Mouse (Mus musculus): ENCODE results near the gene Cep152.

Gene Cep152

DNA sequence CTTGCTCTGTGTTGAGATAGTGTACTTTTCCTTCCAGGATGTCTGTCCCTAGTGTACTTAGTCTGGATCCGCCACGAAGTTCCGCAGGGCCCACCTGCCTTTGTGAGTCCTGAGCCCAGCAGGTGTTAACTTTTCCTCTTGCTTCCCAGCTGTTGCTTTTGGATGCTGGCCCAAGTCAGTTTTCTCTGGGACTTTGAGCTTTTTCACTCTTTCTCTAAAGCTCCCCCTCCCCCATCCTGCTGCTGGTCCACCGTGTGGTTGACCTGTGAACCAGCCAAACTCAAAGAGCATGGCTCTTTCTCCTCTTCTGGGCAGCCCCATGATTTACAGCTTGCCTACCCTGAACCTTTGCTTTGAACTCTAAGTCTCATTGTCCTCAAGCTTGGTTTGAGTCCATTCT is 1.6 kb upstream of the Cep152 start:
- DNase-seq (ENCODE audit: low read depth, low spot score): no peak

DNA sequence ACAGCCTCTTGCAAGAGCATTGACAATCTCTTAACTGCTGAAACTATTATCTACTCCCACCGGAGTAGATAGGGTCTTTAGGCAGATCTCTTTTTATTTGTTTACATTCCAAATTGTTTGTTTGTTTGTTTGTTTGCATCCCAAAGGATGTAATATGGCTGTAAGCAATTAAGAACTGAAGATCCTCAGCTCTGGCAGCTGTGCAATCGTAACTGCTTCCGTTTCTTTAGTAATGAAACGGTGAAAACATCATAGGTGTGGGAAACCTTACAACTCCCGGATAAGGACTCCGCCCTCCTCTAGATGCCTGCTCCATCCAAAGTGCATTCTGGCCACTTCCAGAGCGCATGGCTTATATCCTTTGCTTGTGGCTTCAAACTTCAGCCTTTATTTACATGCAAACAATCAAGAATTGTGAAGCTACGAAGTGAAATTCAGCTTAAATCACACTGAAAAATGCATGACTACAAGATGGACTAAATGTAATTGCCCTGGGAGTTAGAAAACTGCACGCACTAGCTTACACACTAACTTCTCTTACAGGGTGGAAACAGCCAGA is 707 bp downstream of the Cep152 start:
- DNase-seq (ENCODE audit: low read depth, low spot score): peak; percentile 16

DNA sequence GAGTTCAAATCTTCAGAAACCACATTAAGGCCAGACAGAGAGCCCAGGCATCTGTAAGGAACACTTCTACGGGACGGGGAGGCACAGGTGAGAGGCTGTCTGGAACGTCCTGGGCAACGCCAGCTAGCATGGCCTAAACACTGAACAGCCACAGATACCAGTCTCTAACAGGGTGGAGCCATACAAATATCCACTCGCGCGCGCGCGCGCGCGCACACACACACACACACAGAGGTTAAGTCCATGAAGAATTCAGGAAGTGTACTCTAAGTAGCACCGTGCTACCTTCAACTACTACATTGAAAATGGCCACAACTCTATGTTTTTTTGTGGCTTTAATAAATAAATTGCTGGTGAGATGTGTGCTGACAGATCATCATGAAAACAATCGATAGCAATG is 1.7 kb downstream of the Cep152 start:
- no peak for DNase-seq (ENCODE audit: low read depth, low spot score)

DNA sequence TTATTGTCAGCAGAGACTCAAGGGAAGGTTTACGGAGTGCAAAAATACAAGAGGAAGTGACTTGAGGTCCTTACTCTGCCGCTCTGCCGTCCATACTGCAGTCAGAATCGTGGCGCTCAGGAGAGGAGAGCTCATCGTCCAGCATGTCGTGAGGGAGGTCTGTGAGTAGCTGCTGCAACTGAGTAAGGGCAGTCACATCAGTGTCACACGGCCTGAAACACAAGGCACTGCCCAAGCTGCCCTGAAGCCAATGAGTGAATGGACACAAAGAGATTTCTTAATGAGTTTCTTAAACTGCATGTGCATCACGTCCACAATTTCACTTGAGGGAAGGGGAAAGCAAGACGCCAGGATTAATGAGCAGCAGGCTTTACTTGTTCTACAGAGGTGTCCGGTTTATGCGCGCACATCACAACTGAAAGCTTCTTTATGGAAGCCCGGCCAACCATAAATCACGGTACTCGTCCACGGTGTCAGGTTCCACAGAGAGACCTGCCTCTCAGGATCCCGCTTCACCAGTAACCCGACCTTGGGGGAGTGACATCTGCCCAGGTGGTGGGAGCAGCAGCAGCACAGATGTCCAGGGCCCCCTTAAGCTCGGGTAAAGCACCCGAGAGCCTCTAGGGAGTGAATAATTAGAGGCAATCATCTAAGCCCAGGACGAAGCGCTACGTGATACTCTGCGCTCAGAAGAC is 4.6 kb downstream of the Cep152 start:
- no peak for DNase-seq (ENCODE audit: low read depth, low spot score)

DNA sequence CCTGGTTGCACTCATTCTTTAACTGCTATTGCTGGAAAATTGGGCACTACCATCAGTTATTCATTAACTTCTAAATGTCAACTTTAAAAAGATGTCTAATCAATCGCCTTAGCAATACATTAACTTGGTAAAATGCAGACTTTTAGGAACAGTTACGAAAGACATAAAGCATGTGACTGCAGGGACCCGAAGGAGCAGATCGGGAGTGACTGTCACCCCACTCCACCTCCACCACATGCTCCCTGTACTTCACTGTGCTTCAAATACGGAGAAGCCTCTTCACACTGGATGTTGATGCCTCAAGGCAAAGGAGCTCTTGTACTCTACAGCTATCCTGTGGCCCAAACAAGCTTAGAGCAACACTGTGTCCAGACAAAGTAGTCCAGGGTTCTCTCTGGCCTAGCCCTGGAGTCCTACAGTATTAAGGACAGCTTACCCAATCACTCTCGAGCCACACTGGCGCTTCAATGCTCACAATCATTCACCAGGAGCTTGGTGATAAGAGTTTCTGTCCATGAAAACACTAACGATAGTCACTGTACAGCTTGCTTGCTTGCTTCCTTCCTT is 9.0 kb downstream of the Cep152 start:
- no peak for DNase-seq (ENCODE audit: low read depth, low spot score)

DNA sequence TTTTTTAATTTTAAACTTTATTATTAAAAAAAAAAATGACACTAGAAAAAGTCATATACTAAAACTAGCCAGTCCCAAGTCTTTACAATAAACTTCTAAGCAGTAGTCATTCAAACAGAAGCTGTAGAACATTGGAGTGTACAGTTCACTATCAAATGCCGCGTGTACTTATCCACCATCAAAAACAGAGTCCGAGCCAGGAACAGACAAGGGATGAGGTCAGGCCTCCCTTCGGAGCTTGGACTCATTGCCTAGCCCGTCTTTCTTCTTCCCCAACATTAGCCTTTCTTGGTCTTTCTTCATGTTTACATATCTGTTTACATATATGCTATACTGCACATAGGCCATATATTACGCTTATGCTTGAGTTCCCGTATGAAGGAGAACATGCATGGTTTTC is 9.5 kb downstream of the Cep152 start:
- no peak for DNase-seq (ENCODE audit: low read depth, low spot score)

DNA sequence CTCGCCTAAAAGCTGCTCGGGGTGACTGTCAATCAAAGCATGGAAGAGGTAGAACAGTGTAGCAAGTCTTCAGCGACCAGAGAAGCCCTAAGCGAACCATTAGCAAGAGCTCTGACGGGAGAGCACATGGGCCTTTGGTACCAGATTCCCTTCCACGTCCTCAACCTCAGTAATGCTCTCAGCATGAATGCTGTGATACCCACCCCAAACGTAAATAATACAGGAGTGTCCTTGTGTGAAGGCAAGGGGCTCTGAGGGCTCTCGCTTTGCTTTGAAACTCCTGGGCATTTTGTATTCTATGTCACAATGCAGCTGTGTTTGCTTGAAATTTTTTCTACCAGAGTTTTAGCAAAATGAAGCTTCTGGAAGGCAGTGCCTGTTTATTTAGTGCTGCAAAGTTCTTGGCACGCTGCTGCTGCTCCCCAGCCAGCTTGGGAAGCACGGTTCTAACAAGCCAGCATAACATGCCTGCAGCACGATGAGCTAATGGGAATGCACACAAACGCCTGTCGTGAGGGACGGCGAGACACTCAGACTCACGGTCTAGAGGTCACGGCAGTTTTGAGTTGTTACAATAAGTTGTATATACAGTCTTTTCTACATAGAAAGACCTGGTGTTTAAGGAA is 18.6 kb downstream of the Cep152 start:
- DNase-seq (ENCODE audit: low read depth, low spot score): no peak

DNA sequence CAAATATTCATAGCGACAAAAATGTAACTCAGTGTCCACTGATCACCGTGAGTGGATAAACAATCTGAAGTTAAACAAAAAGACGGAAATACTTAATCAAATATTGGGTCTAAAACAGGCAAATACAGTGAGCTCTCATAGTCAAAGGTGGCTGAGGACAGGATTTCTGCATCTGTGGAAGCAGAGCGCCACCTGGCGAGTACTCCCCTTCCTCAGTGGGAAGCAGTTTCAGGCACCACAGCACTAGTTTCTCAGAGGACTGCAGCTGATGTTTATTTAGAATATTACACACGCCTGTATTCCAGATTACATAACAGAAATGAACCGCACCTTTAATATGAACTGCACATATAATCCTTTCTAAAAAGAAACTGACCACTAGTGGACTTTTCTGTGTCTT is 20.3 kb downstream of the Cep152 start:
- DNase-seq (ENCODE audit: low read depth, low spot score): no peak

DNA sequence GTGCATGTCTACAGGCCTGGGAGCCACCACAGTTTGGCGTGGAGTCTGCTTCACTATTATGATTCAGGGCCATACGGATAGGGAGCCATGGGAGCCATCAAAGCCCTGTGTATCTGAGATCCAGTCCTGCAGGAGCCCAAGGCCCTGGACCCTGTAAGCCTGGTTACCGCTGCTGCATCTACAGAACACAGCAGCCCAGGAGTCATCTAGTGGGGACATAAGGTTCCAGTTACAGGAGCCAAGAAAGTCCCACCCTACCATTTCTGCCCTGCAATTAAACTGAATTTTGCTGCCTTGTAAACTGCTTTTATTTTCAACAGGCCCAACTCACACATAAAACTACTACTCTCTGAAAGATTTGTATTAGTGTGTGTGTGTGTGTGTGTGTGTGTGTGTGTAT is 21.9 kb downstream of the Cep152 start:
- DNase-seq (ENCODE audit: low read depth, low spot score): no peak

DNA sequence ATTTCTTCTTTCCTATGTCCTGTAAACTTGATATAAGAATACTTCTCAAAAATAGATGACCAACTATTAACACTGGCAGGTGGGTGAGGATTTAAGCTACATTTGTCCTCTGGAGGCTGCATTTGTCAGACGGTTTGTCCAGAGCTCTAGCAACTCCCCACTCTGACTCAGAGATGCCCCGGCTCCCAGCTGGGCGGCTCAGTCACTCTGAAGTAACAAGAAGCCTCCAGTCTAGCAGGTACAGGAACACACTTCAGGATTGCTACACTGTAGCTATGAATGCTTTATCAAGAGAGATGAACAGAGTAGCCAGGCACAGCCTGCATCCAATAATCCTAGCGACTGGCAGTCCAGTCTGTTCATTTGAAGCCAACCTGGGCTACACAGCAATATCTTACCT is 26.0 kb downstream of the Cep152 start:
- no peak for DNase-seq (ENCODE audit: low read depth, low spot score)

DNA sequence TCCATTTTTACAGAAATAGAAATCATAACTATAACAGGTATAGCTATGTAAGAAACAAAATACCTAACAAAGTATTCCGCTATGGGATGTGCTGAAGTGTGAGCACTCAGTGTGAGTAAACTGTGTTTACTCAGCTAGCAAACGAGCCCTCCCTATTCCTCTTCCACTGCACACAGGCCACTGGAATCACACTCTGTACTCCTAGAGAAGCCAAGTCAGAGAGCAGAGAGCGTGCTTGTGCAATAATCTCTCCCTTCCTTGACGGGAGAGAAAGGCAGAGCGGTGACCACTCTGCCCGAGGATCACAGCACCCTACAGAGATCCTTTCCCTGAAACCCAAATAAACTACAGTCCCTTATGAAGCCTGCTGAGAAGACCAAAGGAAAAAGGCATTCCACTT is 26.7 kb downstream of the Cep152 start:
- no peak for DNase-seq (ENCODE audit: low read depth, low spot score)

DNA sequence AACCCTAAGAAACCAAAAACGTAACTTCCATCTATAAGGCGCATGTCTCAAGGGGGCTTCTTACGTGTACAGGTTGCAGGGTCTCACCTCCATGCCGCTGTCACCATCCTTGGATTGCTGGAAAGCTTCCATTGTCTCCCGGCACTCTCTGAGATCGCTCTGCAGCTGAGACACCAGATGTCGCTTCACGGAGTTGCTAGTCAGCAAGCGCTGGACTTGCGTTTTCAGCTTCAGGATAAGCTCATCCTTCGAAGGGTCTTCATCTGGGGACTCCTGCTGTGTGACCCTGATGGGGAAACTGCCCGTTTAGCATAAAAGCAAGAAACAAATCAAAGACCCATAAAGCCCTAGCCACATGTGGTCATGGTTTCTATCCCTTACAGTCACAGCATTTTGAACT is 30.1 kb downstream of the Cep152 start:
- no peak for DNase-seq (ENCODE audit: low read depth, low spot score)

DNA sequence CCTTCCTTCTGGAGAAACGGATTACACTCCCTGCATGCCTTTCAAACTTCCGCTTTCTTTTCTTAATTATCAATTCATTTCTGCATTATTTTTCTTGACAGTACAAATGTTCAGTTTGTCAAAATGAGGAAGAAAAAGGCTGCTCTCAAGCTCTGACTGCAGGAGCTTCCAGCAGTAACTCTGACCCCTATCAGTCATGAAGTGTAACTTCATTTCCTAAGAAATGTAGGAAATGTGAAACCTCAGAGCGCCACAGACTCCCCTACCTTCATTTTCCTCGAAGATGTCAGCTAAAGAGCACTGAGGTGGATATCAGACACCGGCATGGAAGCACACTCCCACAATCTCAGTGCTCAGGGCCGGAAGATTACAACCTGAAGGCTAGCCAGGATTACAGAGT is 30.8 kb downstream of the Cep152 start:
- no peak for DNase-seq (ENCODE audit: low read depth, low spot score)

DNA sequence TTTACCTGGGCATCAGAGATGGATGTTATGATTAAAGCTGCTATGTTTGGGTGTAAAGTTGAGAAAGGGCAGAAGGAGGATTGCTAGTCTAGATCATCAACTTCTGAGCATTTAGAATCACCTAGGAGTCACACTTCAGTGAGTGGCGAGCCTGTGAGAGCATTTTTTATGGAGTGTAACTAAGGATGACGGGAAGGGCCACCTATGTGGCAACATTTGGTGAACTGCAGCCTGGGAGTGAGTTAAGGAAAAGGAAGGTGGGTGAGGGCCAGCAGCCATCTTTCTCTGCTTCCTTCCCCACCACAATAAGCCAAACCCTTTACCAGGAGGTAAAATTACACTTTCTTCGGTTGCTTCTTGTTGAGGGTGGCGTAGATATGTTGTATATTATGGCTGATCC is 33.0 kb downstream of the Cep152 start:
- DNase-seq (ENCODE audit: low read depth, low spot score): no peak

DNA sequence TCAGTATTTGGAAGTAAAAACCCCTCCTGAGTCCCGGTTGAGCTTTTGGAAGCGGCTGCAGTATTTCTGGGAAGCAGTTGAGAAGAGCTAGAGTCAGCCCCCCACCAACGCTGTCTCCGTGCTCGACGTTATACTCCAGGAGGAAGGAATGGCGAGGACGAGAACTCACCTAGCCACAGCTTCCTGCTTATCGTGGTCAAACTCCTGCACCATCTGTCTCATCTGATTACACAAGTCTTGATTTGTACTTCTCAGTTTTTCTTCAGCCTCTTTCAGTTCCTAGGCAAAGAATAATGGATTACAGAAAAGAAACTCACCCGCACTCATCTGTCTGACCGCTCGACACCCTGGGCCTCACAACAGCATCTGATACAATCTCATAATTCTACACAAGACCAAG is 35.6 kb downstream of the Cep152 start:
- no peak for DNase-seq (ENCODE audit: low read depth, low spot score)

DNA sequence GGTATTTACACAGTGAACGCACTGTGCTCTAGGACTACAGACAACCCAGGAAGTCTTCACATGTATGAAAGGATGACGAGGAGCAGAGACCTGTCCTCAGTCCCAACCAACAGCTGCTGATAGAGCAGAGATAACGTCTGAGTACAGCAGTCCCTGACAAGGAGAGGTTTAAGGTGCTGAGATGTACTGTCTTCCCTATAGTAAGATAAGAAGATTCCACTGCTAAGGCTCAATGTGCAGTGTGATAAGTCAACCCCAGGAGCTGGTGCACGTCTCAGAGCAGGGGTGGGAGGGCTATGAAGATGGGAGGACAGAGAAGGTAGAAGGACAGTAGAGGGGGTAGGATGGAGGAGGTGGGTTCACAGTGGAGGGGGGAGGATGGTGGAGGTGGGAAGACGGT is 43.8 kb downstream of the Cep152 start:
- DNase-seq (ENCODE audit: low read depth, low spot score): no peak

DNA sequence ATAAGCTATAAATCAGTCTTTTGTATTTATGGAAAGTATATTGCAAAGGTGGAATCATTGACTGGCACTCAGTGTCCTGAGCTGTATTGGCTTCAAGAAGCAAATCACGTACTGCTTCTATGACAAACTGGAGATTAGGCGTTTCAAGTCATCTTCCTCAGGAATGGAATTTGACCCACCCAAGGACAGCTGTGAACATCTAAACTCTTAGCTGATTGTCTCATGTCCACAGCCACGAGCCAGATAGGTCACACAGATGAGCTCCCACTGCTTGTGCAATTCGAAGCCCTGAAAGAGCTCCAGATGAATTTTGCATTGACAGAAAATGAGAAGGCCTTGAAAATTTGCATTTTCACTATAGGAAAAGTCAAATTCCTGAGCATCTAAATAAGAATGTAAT is 47.2 kb downstream of the Cep152 start:
- DNase-seq (ENCODE audit: low read depth, low spot score): no peak

DNA sequence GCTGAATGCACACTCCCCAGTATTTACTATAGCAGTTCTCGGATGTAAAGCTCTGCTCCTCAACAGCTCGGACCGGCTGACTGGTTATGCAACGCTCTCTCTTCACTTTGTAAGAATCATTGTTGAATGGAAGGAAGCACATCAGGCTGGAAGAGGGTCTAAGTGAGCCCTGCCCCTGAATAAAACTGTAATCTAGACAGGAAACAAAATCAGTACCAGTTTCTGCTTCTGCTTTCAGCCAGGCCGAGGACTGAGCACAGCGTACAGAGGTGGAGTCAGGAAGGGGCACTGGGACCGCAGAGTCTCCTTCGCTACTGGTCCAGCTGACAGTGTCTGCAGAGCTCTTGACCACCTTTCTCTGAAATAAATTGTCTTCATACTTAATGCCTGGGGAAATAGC is 48.4 kb downstream of the Cep152 start:
- no peak for DNase-seq (ENCODE audit: low read depth, low spot score)

DNA sequence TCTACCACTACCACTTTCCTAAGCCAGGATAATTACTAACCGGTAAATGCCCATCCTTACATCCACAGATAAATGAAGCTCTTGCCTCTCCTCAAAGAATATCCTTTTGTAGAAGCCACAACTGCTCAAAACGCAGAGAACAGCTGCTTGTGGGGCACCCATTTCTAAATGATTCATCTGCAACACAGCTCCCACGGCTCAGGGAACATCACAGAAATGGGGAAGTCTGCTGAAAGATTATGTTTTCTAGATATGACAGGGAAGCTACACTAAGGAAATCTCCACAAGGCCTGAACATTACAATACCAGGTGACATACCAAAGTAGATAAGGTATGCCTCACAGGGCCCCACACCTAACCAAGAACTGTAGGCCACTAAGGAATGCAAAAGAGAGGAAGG is 49.1 kb downstream of the Cep152 start:
- no peak for DNase-seq (ENCODE audit: low read depth, low spot score)

DNA sequence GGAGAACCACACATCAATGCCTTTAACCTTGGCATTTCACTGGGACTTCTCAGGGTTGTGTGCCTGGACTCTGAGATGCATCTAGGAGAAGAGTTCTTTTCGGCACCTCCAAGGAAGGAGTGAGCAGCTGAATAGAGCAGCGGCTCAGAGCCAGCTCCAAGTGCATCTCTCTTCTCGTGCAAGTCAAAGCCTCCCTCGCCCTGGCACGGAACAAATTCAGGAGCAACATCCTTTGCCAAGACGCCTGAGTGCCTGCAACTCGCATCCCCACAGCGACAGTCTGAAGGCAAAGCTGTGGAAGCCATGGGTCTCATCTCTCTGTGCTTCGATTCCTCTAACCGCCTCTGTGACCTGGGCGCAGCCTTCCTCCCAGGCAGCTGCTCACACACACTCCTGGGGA is 61.0 kb downstream of the Cep152 start:
- no peak for DNase-seq (ENCODE audit: low read depth, low spot score)

DNA sequence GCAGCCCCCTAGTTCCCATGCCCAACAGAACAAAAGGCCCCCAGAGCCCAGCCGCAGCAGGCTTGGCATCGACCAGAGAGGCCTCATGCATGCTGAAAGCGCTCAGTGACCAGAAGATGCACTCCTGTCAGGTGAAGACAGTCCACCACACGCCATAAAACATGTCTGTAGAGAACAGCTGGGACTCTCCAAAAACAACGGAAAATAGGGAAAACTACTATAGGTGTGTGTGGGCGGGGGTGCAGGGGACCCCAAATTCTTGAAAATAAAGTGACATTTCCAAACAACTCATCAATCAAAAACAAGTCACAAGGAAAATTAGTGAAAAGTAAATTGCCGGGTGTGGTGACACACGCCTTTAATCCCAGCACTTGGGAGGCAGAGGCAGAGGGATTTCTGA is 62.5 kb downstream of the Cep152 start:
- DNase-seq (ENCODE audit: low read depth, low spot score): no peak

DNA sequence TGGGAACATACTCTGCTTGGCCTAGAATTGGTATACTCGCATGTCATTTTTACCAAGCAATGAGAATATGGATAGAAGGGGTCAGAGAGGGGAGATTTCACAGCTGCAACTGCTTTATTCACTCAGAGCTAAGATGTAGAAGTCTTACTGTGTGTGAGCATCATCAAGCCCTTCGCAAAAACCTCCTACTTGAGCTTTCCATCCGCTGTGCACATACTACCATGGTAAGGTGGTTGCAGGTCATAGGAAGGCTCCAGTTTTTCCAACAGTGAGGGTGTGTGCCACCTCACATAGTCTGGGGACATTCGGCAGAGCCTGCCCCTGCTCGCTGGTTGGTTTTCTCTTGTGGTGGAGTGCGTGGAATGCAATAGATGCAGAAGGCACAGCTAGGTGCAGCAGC is 64.9 kb downstream of the Cep152 start:
- DNase-seq (ENCODE audit: low read depth, low spot score): no peak

All from CD4-positive helper T cell, adult 2 months (primary cell).